Mouse (Mus musculus): ENCODE measurements around the gene Prkab2. TPM values are rescaled to one million over a fixed set of nuclear protein-coding genes. Genes with fewer than 3 reads are reported as not detected.

Prkab2 gene
- polyA plus RNA-seq, 1 experiment from 2014 or later, result 5.0 TPM

DNA sequence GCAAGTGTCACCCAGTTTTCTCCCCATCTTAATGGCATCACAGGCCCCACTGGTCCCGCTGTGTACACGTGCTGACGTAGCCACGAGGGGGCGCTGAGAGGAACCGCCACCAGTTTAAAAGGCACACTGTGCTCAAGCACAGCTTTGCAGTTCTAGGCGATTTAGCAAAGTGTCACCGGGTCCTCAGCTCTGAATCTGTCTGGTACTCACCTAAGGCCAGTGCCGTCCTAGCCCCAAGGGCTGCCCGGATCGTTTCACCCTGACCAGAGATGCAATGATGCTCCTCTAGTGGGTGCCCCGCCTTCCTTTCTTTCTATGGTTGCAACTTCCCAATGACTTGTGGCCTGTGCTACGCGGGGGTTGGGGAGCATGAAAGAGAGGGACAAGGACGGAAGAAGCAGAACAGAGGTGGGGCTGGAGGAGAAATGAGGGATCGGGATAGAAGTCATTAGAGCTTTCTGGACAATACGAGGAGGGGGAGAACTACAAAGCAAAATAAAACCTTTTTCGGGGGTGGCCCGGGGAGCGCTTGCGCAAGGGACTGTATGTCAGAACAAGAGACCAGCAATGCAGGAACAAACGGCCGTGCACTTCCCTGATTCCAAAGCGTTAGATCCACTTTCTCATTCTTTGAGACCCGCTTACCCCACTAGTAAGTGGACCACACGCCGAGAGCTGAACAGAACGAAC, 22.8 kb downstream of the Prkab2 start:
- Histone ChIP-seq H3K27ac (ENCODE audit: low read depth, low read length) (no peak overlapping the region), H3K9me3 (ENCODE audit: control insufficient read depth, low read length) (no peaks in the 10 kb centered on the region), H3K4me2 (replicated peaks; ENCODE audit: low read depth, low read length) (peak overlapping the region; percentile 65), H3K4me1 (replicated peaks; ENCODE audit: control insufficient read depth, insufficient read depth, low read length) (no peaks in the 10 kb centered on the region), H3K27me3 (ENCODE audit: control insufficient read depth, insufficient read depth, low read length) (peaks cover 7% of the 10 kb centered on the region; the same call in 1 of the 2 replicates), H3K9ac (ENCODE audit: low read depth, low read length) (peak overlapping the region; percentile 47; the same call in 1 of the 2 replicates), H3K4me3 (ENCODE audit: low read depth, low read length) (peak overlapping the region; percentile 35), H3K36me3 (ENCODE audit: control insufficient read depth, insufficient read depth, low read length) (no peaks in the 10 kb centered on the region)
- peak; percentile 83 for DNase-seq (ENCODE audit: low spot score)
- 2% methylated on average over 28 of the region's 28 CpGs for WGBS
- ATAC-seq (ENCODE audit: low FRiP score), result peak; percentile 80

DNA sequence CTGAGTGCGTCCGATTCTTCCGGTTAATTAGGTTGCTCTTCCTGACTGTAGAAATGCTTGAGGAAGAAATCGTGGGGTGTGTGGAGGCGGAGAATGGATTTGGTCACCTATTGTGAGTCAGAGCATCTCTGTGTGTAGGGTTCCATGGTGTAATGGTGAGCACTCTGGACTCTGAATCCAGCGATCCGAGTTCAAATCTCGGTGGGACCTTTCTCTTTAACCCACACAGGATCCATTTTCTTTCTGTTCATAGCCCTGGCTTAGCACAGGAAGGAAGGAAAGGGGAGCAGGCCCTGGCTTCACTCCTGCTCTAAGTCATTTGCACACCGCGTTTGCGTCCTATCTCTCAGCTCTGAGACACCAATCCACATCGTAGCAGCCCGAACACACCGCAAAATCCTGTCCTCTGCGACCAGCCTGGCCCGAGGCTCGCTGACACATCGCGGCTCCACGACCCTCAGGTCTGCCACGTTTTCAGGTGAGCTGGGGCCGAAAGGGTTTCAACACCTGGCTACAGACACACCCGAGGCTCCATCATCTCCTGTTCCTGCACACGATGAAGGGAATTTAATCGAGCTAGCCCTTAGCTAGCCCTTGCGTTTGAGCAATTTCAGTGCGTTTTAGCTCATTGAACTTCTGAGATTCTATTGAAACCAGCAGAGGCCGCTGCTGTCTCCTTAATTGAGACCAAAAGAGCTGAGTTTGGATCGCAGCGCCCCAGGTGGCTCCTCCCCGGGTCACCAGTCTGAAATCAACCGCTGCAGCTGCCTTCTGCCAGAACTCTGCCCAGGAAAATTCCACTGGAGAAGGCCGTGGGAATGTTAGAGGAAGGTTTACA, 23.5 kb downstream of the Prkab2 start:
- DNase-seq (ENCODE audit: low spot score) (peak; percentile 83), ATAC-seq (ENCODE audit: low FRiP score) (peak; percentile 64)
- Histone ChIP-seq H3K4me1 (replicated peaks; ENCODE audit: control insufficient read depth, insufficient read depth, low read length) (no peaks in the 10 kb centered on the region), H3K27ac (ENCODE audit: low read depth, low read length) (no peak overlapping the region), H3K27me3 (ENCODE audit: control insufficient read depth, insufficient read depth, low read length) (peaks cover 7% of the 10 kb centered on the region; the same call in 1 of the 2 replicates), H3K36me3 (ENCODE audit: control insufficient read depth, insufficient read depth, low read length) (no peaks in the 10 kb centered on the region), H3K4me3 (ENCODE audit: low read depth, low read length) (peak overlapping the region; percentile 35), H3K9me3 (ENCODE audit: control insufficient read depth, low read length) (no peaks in the 10 kb centered on the region), H3K9ac (ENCODE audit: low read depth, low read length) (peak overlapping the region; percentile 47; the same call in 1 of the 2 replicates), H3K4me2 (replicated peaks; ENCODE audit: low read depth, low read length) (peak overlapping the region; percentile 65)
- WGBS, result under 1% methylated on average over 33 of the region's 33 CpGs

DNA sequence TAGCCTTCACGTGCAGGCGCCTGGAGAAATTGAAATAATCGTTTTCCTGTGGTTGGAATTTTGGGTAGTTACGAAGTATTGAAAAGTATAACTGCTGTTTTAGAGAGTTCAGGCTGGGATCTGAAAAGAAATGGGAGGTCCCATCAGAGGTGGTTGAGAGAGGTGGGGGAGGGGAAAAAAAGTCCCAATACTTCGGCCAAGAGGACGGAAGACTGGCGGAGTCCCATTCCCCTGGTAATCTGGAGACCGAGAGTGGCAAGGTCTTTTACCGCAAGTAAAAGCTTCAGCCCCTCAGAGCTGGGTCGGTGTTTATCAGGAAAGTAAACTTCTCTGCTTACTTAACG, 24.1 kb downstream of the Prkab2 start:
- H3K36me3 ChIP-seq (ENCODE audit: control insufficient read depth, insufficient read depth, low read length), result no peaks in the 10 kb centered on the region
- H3K9ac ChIP-seq (ENCODE audit: low read depth, low read length), result no peak overlapping the region
- ATAC-seq (ENCODE audit: low FRiP score), result no peak
- H3K9me3 ChIP-seq (ENCODE audit: control insufficient read depth, low read length), result no peaks in the 10 kb centered on the region
- under 1% methylated on average over 11 of the region's 11 CpGs for WGBS
- H3K27me3 ChIP-seq (ENCODE audit: control insufficient read depth, insufficient read depth, low read length), result peaks cover 7% of the 10 kb centered on the region; the same call in 1 of the 2 replicates
- peak overlapping the region; percentile 35 for H3K4me3 ChIP-seq (ENCODE audit: low read depth, low read length)
- no peak overlapping the region for H3K27ac ChIP-seq (ENCODE audit: low read depth, low read length)
- peak overlapping the region; percentile 65 for H3K4me2 ChIP-seq (replicated peaks; ENCODE audit: low read depth, low read length)
- H3K4me1 ChIP-seq (replicated peaks; ENCODE audit: control insufficient read depth, insufficient read depth, low read length), result no peaks in the 10 kb centered on the region
- no peak for DNase-seq (ENCODE audit: low spot score)

DNA sequence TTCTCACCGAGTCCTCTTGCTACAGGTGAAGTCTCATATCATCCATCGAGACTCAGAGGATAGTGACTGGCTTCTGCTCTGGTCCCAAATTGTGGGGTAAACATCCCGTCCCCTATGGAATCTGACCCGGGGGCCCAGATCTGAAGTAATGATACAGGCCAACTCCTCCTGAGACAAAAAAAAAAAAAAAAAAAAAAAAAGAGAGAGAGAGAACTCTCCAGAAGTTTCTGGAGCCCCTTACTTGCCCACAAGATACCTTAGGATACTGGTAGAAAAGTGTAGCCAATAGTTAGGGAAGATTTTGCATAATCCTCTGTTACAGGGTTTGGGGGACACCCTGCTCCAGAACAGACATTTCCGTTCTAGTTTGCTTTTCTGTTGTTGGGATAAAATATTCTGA, 24.6 kb downstream of the Prkab2 start:
- Histone ChIP-seq H3K36me3 (ENCODE audit: control insufficient read depth, insufficient read depth, low read length) (no peaks in the 10 kb centered on the region), H3K4me3 (ENCODE audit: low read depth, low read length) (no peak overlapping the region), H3K9me3 (ENCODE audit: control insufficient read depth, low read length) (no peaks in the 10 kb centered on the region), H3K4me2 (replicated peaks; ENCODE audit: low read depth, low read length) (no peak overlapping the region), H3K9ac (ENCODE audit: low read depth, low read length) (no peak overlapping the region), H3K27ac (ENCODE audit: low read depth, low read length) (no peak overlapping the region), H3K4me1 (replicated peaks; ENCODE audit: control insufficient read depth, insufficient read depth, low read length) (no peaks in the 10 kb centered on the region), H3K27me3 (ENCODE audit: control insufficient read depth, insufficient read depth, low read length) (peaks cover 7% of the 10 kb centered on the region; the same call in 1 of the 2 replicates)
- ATAC-seq (ENCODE audit: low FRiP score), result no peak
- no peak for DNase-seq (ENCODE audit: low spot score)
- 24% methylated on average over 5 of the region's 5 CpGs for WGBS

DNA sequence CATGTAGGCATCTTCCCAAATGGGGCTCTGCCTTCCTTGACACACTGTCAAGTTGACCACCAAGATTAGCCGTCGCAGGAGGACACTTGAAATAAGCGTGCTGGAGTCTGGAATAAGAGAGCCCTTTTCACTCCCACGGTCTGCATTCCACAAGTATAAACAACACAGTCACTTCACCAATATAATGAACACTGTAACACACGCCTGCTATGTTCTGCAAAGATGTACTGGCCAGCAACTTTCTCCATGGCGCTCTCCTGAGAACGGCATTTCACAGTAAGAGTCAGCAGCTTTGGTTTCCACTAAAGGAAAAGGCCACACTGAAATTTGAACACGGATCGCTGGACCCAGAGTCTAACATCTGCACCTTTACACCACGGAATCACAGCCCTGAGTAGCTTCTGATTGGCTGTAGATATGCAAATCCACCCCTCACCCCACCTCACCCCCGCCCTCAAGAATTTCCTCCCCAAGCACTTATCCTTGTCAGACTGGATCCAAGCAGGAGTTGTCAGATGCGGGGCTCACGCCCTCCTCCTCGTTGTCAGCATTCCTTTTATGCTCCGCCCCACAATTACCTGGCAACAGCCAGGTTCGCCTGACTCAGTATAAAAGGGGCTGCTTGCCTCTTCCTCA, 25.7 kb downstream of the Prkab2 start:
- DNase-seq (ENCODE audit: low spot score) (peak; percentile 31), ATAC-seq (ENCODE audit: low FRiP score) (no peak)
- no peak overlapping the region for H3K4me3 ChIP-seq (ENCODE audit: low read depth, low read length)
- no peaks in the 10 kb centered on the region for H3K36me3 ChIP-seq (ENCODE audit: control insufficient read depth, insufficient read depth, low read length)
- peaks cover 7% of the 10 kb centered on the region; the same call in 1 of the 2 replicates for H3K27me3 ChIP-seq (ENCODE audit: control insufficient read depth, insufficient read depth, low read length)
- 5% methylated on average over 16 of the region's 16 CpGs for WGBS
- H3K4me1 ChIP-seq (replicated peaks; ENCODE audit: control insufficient read depth, insufficient read depth, low read length), result no peaks in the 10 kb centered on the region
- no peak overlapping the region for H3K9ac ChIP-seq (ENCODE audit: low read depth, low read length)
- no peak overlapping the region for H3K4me2 ChIP-seq (replicated peaks; ENCODE audit: low read depth, low read length)
- H3K27ac ChIP-seq (ENCODE audit: low read depth, low read length), result no peak overlapping the region
- H3K9me3 ChIP-seq (ENCODE audit: control insufficient read depth, low read length), result no peaks in the 10 kb centered on the region

DNA sequence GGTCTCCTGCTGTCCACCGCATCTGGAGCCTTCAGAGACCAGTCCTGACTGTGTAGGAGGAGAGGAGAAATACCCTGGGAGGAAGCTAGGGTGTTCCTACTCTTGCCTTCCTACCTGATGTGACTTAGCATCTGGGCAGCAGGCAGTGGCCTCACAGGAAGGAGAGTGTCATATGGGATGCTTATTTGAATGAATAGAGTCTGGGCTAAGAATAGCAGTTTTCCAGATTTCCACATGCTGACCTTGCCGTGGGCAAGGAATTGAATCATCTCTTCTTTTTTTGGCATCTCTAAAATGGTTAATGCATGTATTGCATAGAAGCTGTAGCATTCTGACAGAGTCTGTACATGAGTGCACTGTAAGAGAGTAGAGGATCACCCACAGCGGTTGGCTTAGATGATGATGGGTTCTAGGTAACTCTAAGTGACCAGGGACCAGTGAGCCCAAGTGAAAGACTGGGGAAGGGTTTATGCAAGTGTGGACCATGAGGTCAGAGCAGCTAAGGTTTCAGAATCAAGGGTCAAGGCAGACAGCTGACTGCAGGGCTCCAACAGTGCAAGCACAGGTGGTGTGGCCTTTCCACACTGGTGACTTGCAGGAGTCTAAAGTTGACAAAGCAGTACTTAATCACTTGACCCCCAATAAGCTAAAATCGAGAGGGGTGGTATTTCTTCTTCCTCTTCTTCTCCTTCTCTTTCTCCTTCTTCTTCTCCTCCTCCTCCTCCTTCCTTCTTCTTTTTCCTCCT, 28.6 kb downstream of the Prkab2 start:
- H3K4me2 ChIP-seq (replicated peaks; ENCODE audit: low read depth, low read length), result no peak overlapping the region
- H3K4me3 ChIP-seq (ENCODE audit: low read depth, low read length), result no peak overlapping the region
- peaks cover 7% of the 10 kb centered on the region; the same call in 1 of the 2 replicates for H3K27me3 ChIP-seq (ENCODE audit: control insufficient read depth, insufficient read depth, low read length)
- ATAC-seq (ENCODE audit: low FRiP score) (no peak), DNase-seq (ENCODE audit: low spot score) (no peak)
- H3K4me1 ChIP-seq (replicated peaks; ENCODE audit: control insufficient read depth, insufficient read depth, low read length), result 0 out of 2 replicates have a peak, but pooled peaks cover 2% of the 10 kb centered on the region
- no peaks in the 10 kb centered on the region for H3K36me3 ChIP-seq (ENCODE audit: control insufficient read depth, insufficient read depth, low read length)
- H3K27ac ChIP-seq (ENCODE audit: low read depth, low read length), result no peak overlapping the region
- 85% methylated on average over 4 of the region's 4 CpGs for WGBS
- no peaks in the 10 kb centered on the region for H3K9me3 ChIP-seq (ENCODE audit: control insufficient read depth, low read length)
- no peak overlapping the region for H3K9ac ChIP-seq (ENCODE audit: low read depth, low read length)

DNA sequence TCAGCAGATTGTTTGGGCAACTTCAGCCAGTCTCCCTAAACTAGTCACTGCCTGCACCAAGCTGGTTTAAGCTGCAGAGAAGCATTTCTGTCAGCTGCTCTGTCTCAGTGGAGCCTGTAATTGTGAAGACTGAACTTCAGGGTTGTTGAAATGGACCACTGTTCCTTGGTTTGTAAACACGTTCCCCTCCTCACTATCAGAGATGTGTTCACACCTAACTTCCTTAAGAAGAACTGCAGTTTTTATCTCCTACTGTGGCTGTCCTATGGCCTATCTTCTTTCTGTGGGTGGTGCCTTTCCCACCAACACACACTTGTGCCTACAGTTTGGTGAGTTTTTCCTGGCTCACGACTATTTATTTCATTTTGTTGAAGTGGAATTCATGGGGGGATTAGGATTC, 31.3 kb downstream of the Prkab2 start:
- H3K27ac ChIP-seq (ENCODE audit: low read depth, low read length), result no peak overlapping the region
- 81% methylated on average over 2 of the region's 2 CpGs for WGBS

DNA sequence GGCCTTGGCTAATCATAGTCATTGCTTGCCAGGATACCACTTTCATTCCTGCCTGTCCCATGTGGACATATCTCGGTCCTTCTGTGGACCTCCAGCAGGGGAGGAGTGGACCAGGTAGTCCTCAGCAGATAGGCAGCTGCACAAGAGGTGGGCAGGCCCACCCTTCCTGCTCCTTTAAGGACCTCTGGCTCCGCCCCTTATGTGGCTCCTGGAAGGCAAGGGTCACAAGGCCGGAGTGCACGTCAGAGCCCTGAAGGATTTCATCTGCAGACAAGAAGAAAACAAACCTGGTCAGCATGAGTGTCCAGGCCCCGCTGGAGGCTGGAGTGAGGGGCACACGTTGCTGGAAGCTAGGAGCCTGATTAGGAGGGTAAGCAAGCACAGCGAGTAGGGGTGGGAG, 32.6 kb downstream of the Prkab2 start:
- 0 out of 2 replicates have a peak, but pooled peaks cover 2% of the 10 kb centered on the region for H3K4me1 ChIP-seq (replicated peaks; ENCODE audit: control insufficient read depth, insufficient read depth, low read length)
- no peaks in the 10 kb centered on the region for H3K36me3 ChIP-seq (ENCODE audit: control insufficient read depth, insufficient read depth, low read length)
- WGBS, result 62% methylated on average over 7 of the region's 7 CpGs
- no peak overlapping the region for H3K4me3 ChIP-seq (ENCODE audit: low read depth, low read length)
- H3K9me3 ChIP-seq (ENCODE audit: control insufficient read depth, low read length), result no peaks in the 10 kb centered on the region
- no peaks in the 10 kb centered on the region for H3K27me3 ChIP-seq (ENCODE audit: control insufficient read depth, insufficient read depth, low read length)
- no peak overlapping the region for H3K27ac ChIP-seq (ENCODE audit: low read depth, low read length)
- H3K4me2 ChIP-seq (replicated peaks; ENCODE audit: low read depth, low read length), result no peak overlapping the region
- no peak overlapping the region for H3K9ac ChIP-seq (ENCODE audit: low read depth, low read length)
- no peak for ATAC-seq (ENCODE audit: low FRiP score)
- no peak for DNase-seq (ENCODE audit: low spot score)

More for the DNA sequence above, 31.3 kb downstream of the Prkab2 start:
- DNase-seq (ENCODE audit: low spot score) (no peak), ATAC-seq (ENCODE audit: low FRiP score) (no peak)
- Histone ChIP-seq H3K36me3 (ENCODE audit: control insufficient read depth, insufficient read depth, low read length) (no peaks in the 10 kb centered on the region), H3K27me3 (ENCODE audit: control insufficient read depth, insufficient read depth, low read length) (no peaks in the 10 kb centered on the region), H3K9me3 (ENCODE audit: control insufficient read depth, low read length) (no peaks in the 10 kb centered on the region), H3K4me1 (replicated peaks; ENCODE audit: control insufficient read depth, insufficient read depth, low read length) (0 out of 2 replicates have a peak, but pooled peaks cover 2% of the 10 kb centered on the region), H3K9ac (ENCODE audit: low read depth, low read length) (no peak overlapping the region), H3K4me2 (replicated peaks; ENCODE audit: low read depth, low read length) (no peak overlapping the region), H3K4me3 (ENCODE audit: low read depth, low read length) (no peak overlapping the region)
